In the genomic region with DNA sequence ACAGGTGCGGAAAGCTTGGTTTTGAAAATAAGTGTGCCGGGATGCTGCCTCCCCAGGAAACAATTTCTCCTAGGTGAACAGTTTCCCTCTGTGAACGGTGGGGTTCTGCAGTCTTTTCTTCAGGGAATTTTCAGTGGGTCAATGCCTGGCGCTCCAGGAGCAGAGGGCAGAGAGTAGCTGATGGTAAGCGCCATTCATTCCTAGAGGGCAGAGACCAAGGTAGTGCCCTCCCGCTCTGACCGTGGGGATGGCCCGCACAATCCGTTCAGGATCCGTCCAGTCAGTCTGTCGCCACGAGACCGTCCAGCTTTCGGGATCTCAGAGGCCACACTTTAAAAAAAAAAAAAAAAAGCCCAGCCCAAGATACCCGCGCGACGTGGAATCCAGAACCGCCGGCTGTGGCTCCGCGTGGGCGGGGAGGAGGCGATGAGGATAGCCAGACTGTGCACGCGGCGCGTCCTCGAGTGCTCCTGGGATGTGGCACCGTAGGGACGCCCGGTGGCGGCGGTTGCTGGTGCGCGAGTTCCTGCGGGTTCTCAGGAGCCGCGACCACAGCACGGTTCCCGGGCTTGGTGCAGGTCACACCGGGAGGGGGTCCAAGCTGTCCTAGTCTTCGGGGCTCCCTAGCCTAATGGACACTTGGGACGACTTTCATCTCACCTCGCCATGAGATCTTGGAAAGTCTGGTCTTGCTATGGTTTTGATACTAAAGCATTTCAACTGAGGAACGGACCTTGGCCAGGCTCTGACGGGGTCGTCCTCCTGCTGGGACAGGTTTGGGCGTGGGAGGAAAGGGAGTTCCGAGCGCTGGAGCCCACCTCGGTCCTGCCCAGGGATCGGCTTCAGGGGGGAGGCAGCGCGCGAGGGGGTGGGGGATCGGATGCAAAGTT, we compare ENCODE assay signal across 8 mouse cellular contexts. TPM values are rescaled to one million over a fixed set of nuclear protein-coding genes. Genes with fewer than 3 reads are reported as not detected.
A peak's percentile ranks its signal among the peaks of the same experiment; 100 is the strongest.
DNase-seq lines count a peak whose midpoint lies in the region; ATAC-seq and TF ChIP-seq lines count a peak whose summit lies in the region.

No protein-coding gene starts in this region.

- H3K79me2 ChIP-seq in heart, adult 2 months (replicated peaks; ENCODE audit: control insufficient read depth, insufficient read depth, low read length): no peaks in the 10 kb centered on the region

- H3K9ac ChIP-seq in heart, adult 2 months (ENCODE audit: low read depth, low read length): no peak overlapping the region
- no peak overlapping the region for H3K9ac ChIP-seq in midbrain, embryonic 14.5 days (replicated peaks; ENCODE audit: low read length)

- peaks cover 27% of the 10 kb centered on the region for H3K4me1 ChIP-seq in heart, embryonic 10.5 days
- H3K4me1 ChIP-seq in heart, adult 2 months (ENCODE audit: control insufficient read depth, insufficient read depth, low read length): no peaks in the 10 kb centered on the region; the same call in 1 of the 2 replicates
- H3K4me1 ChIP-seq in hindbrain, embryonic 10.5 days (replicated peaks): peaks cover 29% of the 10 kb centered on the region
- peaks cover 18% of the 10 kb centered on the region; the same call in 1 of the 2 replicates for H3K4me1 ChIP-seq in midbrain, embryonic 14.5 days (ENCODE audit: control insufficient read depth, insufficient read depth, low read length)

- ATAC-seq in midbrain, embryonic 14.5 days (ENCODE audit: low FRiP score, low TSS enrichment): no peak
- ATAC-seq in activated CD4-positive, CD25-positive, alpha-beta regulatory T cell, adult 4 months: no peak

- H3K27me3 ChIP-seq in heart, embryonic 10.5 days (ENCODE audit: insufficient read depth, poor library complexity, severe bottlenecking): peaks cover 71% of the 10 kb centered on the region
- peaks cover 25% of the 10 kb centered on the region for H3K27me3 ChIP-seq in heart, adult 2 months (ENCODE audit: control insufficient read depth, insufficient read depth, low read length)
- H3K27me3 ChIP-seq in hindbrain, embryonic 10.5 days (ENCODE audit: insufficient read depth, poor library complexity, severe bottlenecking): peaks cover 79% of the 10 kb centered on the region
- H3K27me3 ChIP-seq in midbrain, embryonic 14.5 days (ENCODE audit: control insufficient read depth, insufficient read depth, low read length): peaks cover 62% of the 10 kb centered on the region

- peak; percentile 73 for DNase-seq in heart, embryonic 10.5 days (ENCODE audit: low spot score)
- no peak for DNase-seq in heart, adult 2 months
- DNase-seq in R1 (ENCODE audit: low read depth, low spot score): peak; percentile 18
- peak; percentile 53 for DNase-seq in hindbrain, embryonic 10.5 days (ENCODE audit: low spot score)
- peak; percentile 43 for DNase-seq in midbrain, embryonic 14.5 days
- no peak for DNase-seq in cerebellum, adult 8-10 months
- no peak for DNase-seq in cerebellum, postnatal 36 days

- peak overlapping the region; percentile 52 for H3K4me3 ChIP-seq in heart, embryonic 10.5 days
- H3K4me3 ChIP-seq in heart, adult 2 months: no peak overlapping the region
- H3K4me3 ChIP-seq in hindbrain, embryonic 10.5 days: peak overlapping the region; percentile 41
- peak overlapping the region; percentile 7; the same call in 1 of the 2 replicates for H3K4me3 ChIP-seq in midbrain, embryonic 14.5 days (replicated peaks; ENCODE audit: low read depth, low read length)

- peak overlapping the region; percentile 33 for H3K4me2 ChIP-seq in midbrain, embryonic 14.5 days (ENCODE audit: low read length)

- no peak for TF ChIP-seq CTCF in heart, adult 2 months (IDR thresholded peaks at IDR 0.05)

- H3K9me3 ChIP-seq in heart, embryonic 10.5 days: no peaks in the 10 kb centered on the region
- H3K9me3 ChIP-seq in hindbrain, embryonic 10.5 days: no peaks in the 10 kb centered on the region
- no peaks in the 10 kb centered on the region for H3K9me3 ChIP-seq in midbrain, embryonic 14.5 days (ENCODE audit: control insufficient read depth, low read length)

- no peak for TF ChIP-seq POLR2A in heart, adult 2 months (IDR thresholded peaks at IDR 0.05; ENCODE audit: insufficient read depth, low read depth, low read length)

- no peak overlapping the region for H3K27ac ChIP-seq in heart, embryonic 10.5 days
- no peak overlapping the region for H3K27ac ChIP-seq in heart, adult 2 months
- H3K27ac ChIP-seq in hindbrain, embryonic 10.5 days: no peak overlapping the region
- H3K27ac ChIP-seq in midbrain, embryonic 14.5 days (replicated peaks; ENCODE audit: low read depth, low read length): no peak overlapping the region

- H3K36me3 ChIP-seq in heart, embryonic 10.5 days: no peaks in the 10 kb centered on the region
- no peaks in the 10 kb centered on the region for H3K36me3 ChIP-seq in heart, adult 2 months (ENCODE audit: control insufficient read depth, insufficient read depth, low read length)
- H3K36me3 ChIP-seq in hindbrain, embryonic 10.5 days: no peaks in the 10 kb centered on the region
- H3K36me3 ChIP-seq in midbrain, embryonic 14.5 days (ENCODE audit: control insufficient read depth, insufficient read depth, low read length): no peaks in the 10 kb centered on the region

- intact Hi-C loops in heart, adult 2 months (cut with DNase I): no loop called here

- no peak for TF ChIP-seq EP300 in heart, adult 2 months (IDR thresholded peaks at IDR 0.05; ENCODE audit: insufficient read depth, low read depth, low read length)

- WGBS in heart, embryonic 10.5 days: 1% methylated on average over 57 of the region's 57 CpGs
- WGBS in heart, adult 2 months: 4% methylated on average over 57 of the region's 57 CpGs
- 1% methylated on average over 57 of the region's 57 CpGs for WGBS in hindbrain, embryonic 10.5 days
- 1% methylated on average over 57 of the region's 57 CpGs for WGBS in midbrain, embryonic 14.5 days

RNA-seq across cellular contexts. Expression of gene Foxd4, which starts 3.7 kb away (rescaled TPM):
- not detected in 2 replicates for polyA plus RNA-seq in heart, embryonic 10.5 days (2016; fragmentation: Nextera tagmentation; extraction: Ambion mirVana)
- total RNA-seq in heart, adult 2 months (2021): not detected
- not detected in 2 replicates for polyA plus RNA-seq in heart, adult 2 months (2012; rRNA removed)
- polyA plus RNA-seq in hindbrain, embryonic 10.5 days (2016; fragmentation: Nextera tagmentation; extraction: Ambion mirVana): 0.24 and 0.42 TPM in 2 replicates
- not detected in 2 replicates for polyA plus RNA-seq in midbrain, embryonic 14.5 days (2014; fragmentation: Nextera tagmentation; extraction: Ambion mirVana)
- polyA plus RNA-seq in activated CD4-positive, CD25-positive, alpha-beta regulatory T cell, adult 4 months (2017; shearing (Covaris generic)): not detected

RNA-seq across cellular contexts. Expression of gene Gm10053, which starts 21.8 kb away (rescaled TPM):
- 595 and 755 TPM in 2 replicates for polyA plus RNA-seq in heart, embryonic 10.5 days (2016; fragmentation: Nextera tagmentation; extraction: Ambion mirVana)
- 100 to 1,000 TPM; 930 to 977 TPM for total RNA-seq in heart, adult 2 months (2021)
- polyA plus RNA-seq in heart, adult 2 months (2012; rRNA removed): 215 and 395 TPM in 2 replicates
- 280 and 317 TPM in 2 replicates for polyA plus RNA-seq in hindbrain, embryonic 10.5 days (2016; fragmentation: Nextera tagmentation; extraction: Ambion mirVana)
- 252 and 283 TPM in 2 replicates for polyA plus RNA-seq in midbrain, embryonic 14.5 days (2014; fragmentation: Nextera tagmentation; extraction: Ambion mirVana)
- 100 to 1,000 TPM; 242 to 258 TPM for polyA plus RNA-seq in activated CD4-positive, CD25-positive, alpha-beta regulatory T cell, adult 4 months (2017; shearing (Covaris generic))

RNA-seq across cellular contexts. Expression of gene Pgm5, which starts 35.6 kb away (rescaled TPM):
- 3.2 and 3.6 TPM in 2 replicates for polyA plus RNA-seq in heart, embryonic 10.5 days (2016; fragmentation: Nextera tagmentation; extraction: Ambion mirVana)
- total RNA-seq in heart, adult 2 months (2021): 100 to 1,000 TPM in 1 of 2 experiments, 10 to 100 TPM in 1; 93.8 to 103 TPM
- 48.6 and 95.9 TPM in 2 replicates for polyA plus RNA-seq in heart, adult 2 months (2012; rRNA removed)
- polyA plus RNA-seq in hindbrain, embryonic 10.5 days (2016; fragmentation: Nextera tagmentation; extraction: Ambion mirVana): 0.13 and 0.17 TPM in 2 replicates
- polyA plus RNA-seq in midbrain, embryonic 14.5 days (2014; fragmentation: Nextera tagmentation; extraction: Ambion mirVana): 0.91 and 1.3 TPM in 2 replicates
- not detected for polyA plus RNA-seq in activated CD4-positive, CD25-positive, alpha-beta regulatory T cell, adult 4 months (2017; shearing (Covaris generic))

Comparison
In these comparisons a context has a peak if more than half of its experiments do, and no peak if none do; other contexts are left out.
1. DNase-seq: peak in heart, embryonic 10.5 days (single experiment), R1 (single experiment), hindbrain, embryonic 10.5 days (single experiment) and midbrain, embryonic 14.5 days (single experiment); none in heart, adult 2 months (0 of 2), cerebellum, adult 8-10 months (single experiment) and cerebellum, postnatal 36 days (0 of 2).
2. RNA of gene Pgm5, which starts 35.6 kb away (polyA plus RNA-seq): 48.6 to 95.9 TPM in heart, adult 2 months; 3.2 to 3.6 TPM in heart, embryonic 10.5 days, 0.91 to 1.3 TPM in midbrain, embryonic 14.5 days, 0.13 to 0.17 TPM in hindbrain, embryonic 10.5 days and not detected in activated CD4-positive, CD25-positive, alpha-beta regulatory T cell, adult 4 months; every median in the first group is over 10 times any median in the second.